Mouse (Mus musculus) cerebellum, adult 2 months (tissue): Measurements from ENCODE around the gene Suclg1. TPM values are rescaled to one million over a fixed set of nuclear protein-coding genes. Genes with fewer than 3 reads are reported as not detected.
A peak's percentile ranks its signal among the peaks of the same experiment; 100 is the strongest.

ENCODE experiments used
- DNase-seq, 2 experiments: peaks; one replicate each; pipeline ENCODE4 v3.0.0; 2021
- H3K27ac ChIP-seq: fragments of 200-500 bp; 2 replicates; pipeline ENCODE4 v1.5.1; 2012; ENCODE audit warnings: low read length, control low read depth, inconsistent platforms; ENCODE audit not compliant: insufficient read depth
- H3K27me3 ChIP-seq: fragments of 200-500 bp; 2 replicates; pipeline ENCODE4 v1.6.1; 2012; ENCODE audit warnings: inconsistent platforms, mild to moderate bottlenecking, low read length, moderate library complexity; ENCODE audit not compliant: control insufficient read depth, insufficient read depth
- H3K4me1 ChIP-seq: fragments of 200-500 bp; 2 replicates; pipeline ENCODE4 v1.6.1; 2011; ENCODE audit warnings: low read length; ENCODE audit not compliant: control insufficient read depth, insufficient read depth
- H3K4me3 ChIP-seq: fragments of 200-500 bp; replicated peaks from 2 replicates; pipeline ENCODE3; 2011; ENCODE audit warnings: mild to moderate bottlenecking, low read depth, low read length, control low read depth; ENCODE audit not compliant: insufficient read depth
- CTCF ChIP-seq: fragments of 200-500 bp; IDR thresholded peaks from 2 replicates; pipeline ENCODE4 v1.5.1; 2011; ENCODE audit warnings: low read depth, mild to moderate bottlenecking, control low read depth, low read length, moderate library complexity, borderline replicate concordance; ENCODE audit not compliant: insufficient read depth
- POLR2A ChIP-seq: fragments of 200-500 bp; IDR thresholded peaks from 2 replicates; pipeline ENCODE4 v1.6.1; 2011; ENCODE audit warnings: low read length, control low read depth, borderline replicate concordance; ENCODE audit not compliant: insufficient read depth
- WGBS: fragments of 180-500 bp; shearing (Covaris S2); methylation state at CpG from one replicate; pipeline ENCODE4 v1.1.7; 2018; 5-methylcytosine and 5-hydroxymethylcytosine counted together
- polyA plus RNA-seq: library from polyadenylated mRNA; depleted of rRNA; stranded (reverse); fragments of >200 nt; gene quantifications from 2 replicates; pipeline ENCODE4 v1.2.3, GENCODE M21; 2012

The Suclg1 gene
- polyA plus RNA-seq, 1 experiment, result 210 TPM

DNA sequence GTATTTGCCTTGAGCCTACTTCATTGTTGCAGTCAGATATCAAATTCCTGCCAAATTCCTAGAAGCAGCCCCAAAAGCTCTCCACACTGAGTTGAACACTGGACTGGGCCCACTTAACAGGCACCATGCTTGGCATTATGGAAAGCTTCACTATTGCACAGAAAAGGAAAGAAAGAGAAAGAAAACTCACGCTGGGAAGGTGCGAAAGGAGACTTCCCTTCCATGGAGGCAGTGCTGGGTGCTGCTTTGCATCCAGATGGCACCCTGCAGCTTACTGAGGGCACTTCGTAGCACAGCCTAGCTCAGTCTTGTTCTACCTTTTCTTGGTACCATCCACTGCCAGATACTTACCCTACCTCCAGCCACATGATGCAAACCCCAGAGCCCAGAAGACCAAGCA is 12.5 kb upstream of the Suclg1 start:
- H3K4me3 ChIP-seq, result no peak overlapping the region
- WGBS, result 83% methylated on average over 3 of the region's 3 CpGs

DNA sequence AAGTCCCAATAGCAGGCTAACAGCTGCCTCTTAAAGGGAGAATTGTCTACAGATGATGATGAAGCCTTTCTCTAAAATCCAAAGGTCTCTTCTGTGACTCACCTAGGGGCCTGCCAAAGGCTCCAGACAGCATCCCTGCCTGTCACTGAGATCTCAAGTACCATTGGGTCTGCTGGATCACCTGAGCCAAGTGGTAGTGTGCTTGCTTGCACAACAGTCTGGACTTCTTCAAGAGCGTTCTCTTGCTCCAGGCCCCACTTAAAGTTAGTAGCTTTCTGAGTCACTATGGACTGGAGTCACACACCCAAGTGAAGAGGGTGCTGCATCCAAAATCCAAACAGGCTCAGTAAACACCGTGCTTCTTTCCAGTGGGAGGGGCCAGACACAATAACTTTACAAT is 1.4 kb upstream of the Suclg1 start:
- Histone ChIP-seq H3K27me3 (no peaks in the 10 kb centered on the region), H3K4me1 (peaks cover 3% of the 10 kb centered on the region; the same call in 1 of the 2 replicates), H3K27ac (no peak overlapping the region), H3K4me3 (no peak overlapping the region)
- WGBS, result 85% methylated on average over 2 of the region's 2 CpGs
- TF ChIP-seq POLR2A (no peak), CTCF (no peak)
- no peak for DNase-seq

More for the DNA sequence above, 12.5 kb upstream of the Suclg1 start:
- no peaks in the 10 kb centered on the region for H3K4me1 ChIP-seq
- TF ChIP-seq CTCF, result no peak
- TF ChIP-seq POLR2A, result no peak
- no peak for DNase-seq
- no peaks in the 10 kb centered on the region for H3K27me3 ChIP-seq
- H3K27ac ChIP-seq, result no peak overlapping the region

DNA sequence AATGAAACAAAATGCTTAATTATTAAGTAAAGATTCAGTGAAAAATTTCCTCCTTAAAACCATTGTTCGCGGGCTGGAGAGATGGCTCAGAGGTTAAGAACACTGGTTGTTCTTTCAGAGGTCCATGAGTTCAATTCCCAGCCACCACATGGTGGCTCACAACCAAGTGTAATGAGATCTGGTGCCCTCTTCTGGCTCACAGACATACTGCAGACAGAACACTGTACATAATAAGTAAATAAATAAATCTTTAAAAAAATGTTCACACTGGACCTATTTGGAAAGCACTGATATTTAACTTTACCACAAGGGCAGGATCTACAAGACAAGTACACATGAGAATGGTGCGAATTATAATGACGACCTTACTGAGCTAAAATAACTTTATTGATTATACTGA is 730 bp upstream of the Suclg1 start:
- Histone ChIP-seq H3K4me1 (peaks cover 3% of the 10 kb centered on the region; the same call in 1 of the 2 replicates), H3K4me3 (no peak overlapping the region), H3K27ac (no peak overlapping the region), H3K27me3 (no peaks in the 10 kb centered on the region)
- no peak for DNase-seq
- WGBS, result 40% methylated on average over 4 of the region's 4 CpGs
- no peak for TF ChIP-seq POLR2A
- no peak for TF ChIP-seq CTCF

DNA sequence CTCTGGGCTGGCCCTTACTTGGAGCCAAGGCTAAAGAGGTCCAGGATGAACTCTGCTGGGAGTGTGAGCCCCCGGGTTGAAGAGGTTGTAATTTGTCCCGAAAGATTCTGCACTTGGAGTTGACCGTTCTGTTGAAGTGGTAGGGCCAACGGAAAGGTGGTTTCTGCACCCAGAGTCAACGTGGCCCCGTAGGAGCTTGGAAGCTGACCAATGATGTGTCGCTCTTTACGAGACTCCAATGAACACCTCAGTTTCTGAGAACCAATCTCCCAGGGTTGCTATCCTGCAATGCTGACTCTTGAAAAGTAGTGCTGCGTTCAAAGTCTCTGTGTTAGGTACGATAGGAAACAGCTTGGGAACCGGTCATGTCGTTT is 854 bp downstream of the Suclg1 start:
- Histone ChIP-seq H3K4me1 (peaks cover 6% of the 10 kb centered on the region; the same call in 1 of the 2 replicates), H3K27ac (no peak overlapping the region), H3K27me3 (no peaks in the 10 kb centered on the region), H3K4me3 (peak overlapping the region; percentile 87)
- WGBS, result under 1% methylated on average over 12 of the region's 12 CpGs
- peak; percentile 48 to 60 for DNase-seq
- TF ChIP-seq POLR2A, result no peak
- no peak for TF ChIP-seq CTCF

DNA sequence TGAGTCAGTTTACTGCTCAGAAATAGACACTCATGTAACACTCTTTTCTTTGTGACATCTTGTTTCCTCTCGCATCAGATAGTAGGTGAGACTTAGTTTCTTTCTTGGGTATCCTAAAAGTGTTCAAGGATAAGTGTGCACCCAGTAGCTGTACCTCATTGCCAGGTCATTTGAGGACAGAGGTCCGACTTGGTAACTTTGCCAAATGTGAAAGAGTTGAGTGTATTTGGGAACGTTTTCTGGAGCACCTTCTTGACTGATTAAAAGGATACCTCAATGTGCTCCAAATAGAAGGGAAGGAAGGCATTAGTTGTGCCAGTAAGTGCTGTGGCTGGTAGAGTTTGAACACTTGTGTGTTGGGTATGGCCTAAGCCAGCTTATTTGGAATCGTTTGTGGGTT is 1.7 kb downstream of the Suclg1 start:
- peak overlapping the region; percentile 87 for H3K4me3 ChIP-seq

DNA sequence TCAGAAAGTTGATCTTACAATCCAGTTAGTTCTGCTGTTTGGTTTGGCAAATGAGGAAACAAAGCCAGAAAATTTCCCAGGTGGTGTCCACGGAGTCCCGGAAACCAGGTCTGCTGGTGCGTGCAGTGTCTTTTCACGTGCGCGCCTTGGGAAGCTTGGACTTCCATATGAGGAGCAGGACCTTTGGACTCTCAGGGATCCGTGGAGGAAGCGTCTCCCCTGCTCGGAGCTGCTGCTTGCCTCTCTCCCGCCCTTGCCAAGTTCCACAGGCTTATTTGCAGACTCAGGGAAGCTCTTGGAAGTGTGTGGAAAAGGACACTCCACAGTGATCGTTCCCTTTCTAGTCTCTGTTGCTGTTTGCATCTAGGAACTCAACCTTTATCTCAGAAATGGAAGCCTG is 3.2 kb downstream of the Suclg1 start:
- 25% methylated on average over 11 of the region's 11 CpGs for WGBS
- no peak overlapping the region for H3K4me3 ChIP-seq
- no peak for DNase-seq

More for the DNA sequence above, 1.7 kb downstream of the Suclg1 start:
- H3K27me3 ChIP-seq, result no peaks in the 10 kb centered on the region
- H3K27ac ChIP-seq, result no peak overlapping the region
- TF ChIP-seq POLR2A (no peak), CTCF (no peak)
- 51% methylated on average over 4 of the region's 4 CpGs for WGBS
- peaks cover 14% of the 10 kb centered on the region for H3K4me1 ChIP-seq
- DNase-seq, result no peak

DNA sequence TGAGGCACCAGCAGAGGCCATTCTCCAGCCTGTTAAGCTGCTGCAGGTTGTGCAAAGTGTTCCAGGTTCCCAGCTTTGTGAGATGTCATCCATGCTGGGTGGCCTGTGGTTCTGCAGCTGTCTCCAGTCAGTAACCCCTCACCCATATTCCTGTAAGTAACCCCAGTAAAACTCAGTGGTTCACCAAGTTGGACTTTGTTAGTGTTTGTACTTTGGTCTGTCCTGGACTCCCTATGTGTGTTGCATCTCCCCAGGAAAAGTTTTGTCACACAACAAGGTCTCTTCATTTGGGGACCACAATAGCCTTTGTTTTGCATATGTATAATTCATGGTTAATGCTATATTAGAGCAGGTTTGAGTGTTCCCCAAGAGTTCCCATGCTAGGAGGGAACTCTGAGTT is 4.2 kb downstream of the Suclg1 start:
- Histone ChIP-seq H3K27me3 (no peaks in the 10 kb centered on the region), H3K4me3 (no peak overlapping the region)

More for the DNA sequence above, 3.2 kb downstream of the Suclg1 start:
- no peak overlapping the region for H3K27ac ChIP-seq
- no peak for TF ChIP-seq POLR2A
- TF ChIP-seq CTCF, result no peak
- H3K27me3 ChIP-seq, result no peaks in the 10 kb centered on the region
- H3K4me1 ChIP-seq, result peaks cover 14% of the 10 kb centered on the region

DNA sequence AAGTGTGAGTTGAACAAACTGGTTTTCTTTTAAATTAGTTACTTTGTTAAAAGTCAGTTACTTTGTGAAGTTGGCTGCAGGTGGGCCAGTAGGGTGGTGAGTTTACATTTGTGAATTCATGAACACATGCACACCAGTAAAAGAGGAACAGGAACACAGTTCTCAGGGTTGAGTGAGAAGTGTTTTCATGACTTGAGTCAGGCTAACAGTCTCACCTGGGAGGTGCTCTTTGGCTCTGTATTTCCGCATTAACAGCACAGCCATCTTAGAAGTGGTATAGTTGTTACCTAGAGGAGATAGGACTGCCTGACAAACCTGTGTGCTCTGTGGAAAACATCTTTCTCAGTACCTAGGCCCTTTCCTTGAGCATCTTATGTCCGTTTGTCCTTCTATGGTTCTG is 4.8 kb downstream of the Suclg1 start:
- Histone ChIP-seq H3K27ac (no peak overlapping the region), H3K4me3 (no peak overlapping the region), H3K4me1 (peaks cover 14% of the 10 kb centered on the region), H3K27me3 (no peaks in the 10 kb centered on the region)
- TF ChIP-seq POLR2A, result no peak
- TF ChIP-seq CTCF, result no peak
- 97% methylated on average over 2 of the region's 2 CpGs for WGBS
- no peak for DNase-seq

More for the DNA sequence above, 4.2 kb downstream of the Suclg1 start:
- Histone ChIP-seq H3K27ac (no peak overlapping the region), H3K4me1 (peaks cover 14% of the 10 kb centered on the region)
- TF ChIP-seq POLR2A, result no peak
- no peak for TF ChIP-seq CTCF
- DNase-seq, result no peak

DNA sequence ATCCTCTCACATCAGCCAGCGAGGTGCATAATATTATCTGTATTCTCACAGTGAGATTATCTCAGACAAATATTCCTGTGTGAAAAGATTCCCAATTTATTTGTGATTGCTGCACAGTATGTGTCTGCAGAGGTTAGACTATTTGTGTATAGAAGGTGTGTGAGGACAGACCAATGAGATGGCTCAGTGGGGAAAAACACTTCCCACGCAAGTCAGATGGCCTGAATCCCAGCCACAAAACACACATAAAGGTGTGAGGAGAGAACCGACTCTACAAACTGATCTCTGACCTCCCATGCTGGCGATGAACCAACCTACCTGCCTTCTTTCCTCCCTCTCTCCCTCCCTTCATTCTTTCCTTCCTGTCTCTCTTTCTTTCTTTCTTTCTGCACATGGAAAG is 5.4 kb downstream of the Suclg1 start:
- TF ChIP-seq CTCF (no peak), POLR2A (no peak)
- H3K27ac ChIP-seq, result no peak overlapping the region
- peaks cover 14% of the 10 kb centered on the region for H3K4me1 ChIP-seq
- H3K4me3 ChIP-seq, result no peak overlapping the region
- WGBS, result 57% methylated on average over 4 of the region's 4 CpGs
- no peak for DNase-seq
- H3K27me3 ChIP-seq, result no peaks in the 10 kb centered on the region
